Mouse (Mus musculus) cerebellum, adult 9-10 months (tissue): ENCODE data around the gene Ier2.
A peak's percentile ranks its signal among the peaks of the same experiment; 100 is the strongest.

Source experiments
- DNase-seq: peaks from one replicate; pipeline ENCODE4 v3.0.0; 2022

Ier2 gene

GRCm38 (mm10) chr8:84662581-84663065 lies at the start of gene Ier2:
TSS of gene Ier2 (minus strand) at chr8:84662852.
- peak; percentile 98 for DNase-seq

GRCm38 (mm10) chr8:84711933-84712758 lies 49.5 kb upstream of the Ier2 start:
- DNase-seq = no peak

GRCm38 (mm10) chr8:84711312-84711711 lies 48.7 kb upstream of the Ier2 start:
- DNase-seq = no peak

- DNase-seq = no peak
These were observed 47.3 kb upstream of the Ier2 start for GRCm38 (mm10) chr8:84709931-84710330.

- DNase-seq = peak; percentile 94
These were observed 46.3 kb upstream of the Ier2 start for GRCm38 (mm10) chr8:84708774-84709475.

- DNase-seq = no peak
These were observed 45.5 kb upstream of the Ier2 start for GRCm38 (mm10) chr8:84708071-84708541.

GRCm38 (mm10) chr8:84707267-84707883 lies 44.7 kb upstream of the Ier2 start:
- no peak for DNase-seq

- no peak for DNase-seq
These were observed 44.1 kb upstream of the Ier2 start for GRCm38 (mm10) chr8:84706610-84707266.

- DNase-seq = no peak
These were observed 43.3 kb upstream of the Ier2 start for GRCm38 (mm10) chr8:84705960-84706359.

- no peak for DNase-seq
These were observed 42.5 kb upstream of the Ier2 start for GRCm38 (mm10) chr8:84704867-84705831.

GRCm38 (mm10) chr8:84704356-84704755 lies 41.7 kb upstream of the Ier2 start:
- DNase-seq = no peak

- no peak for DNase-seq
These were observed 41.0 kb upstream of the Ier2 start for GRCm38 (mm10) chr8:84703466-84704249.

GRCm38 (mm10) chr8:84702963-84703465 lies 40.4 kb upstream of the Ier2 start:
- no peak for DNase-seq

- DNase-seq = no peak
These were observed 39.9 kb upstream of the Ier2 start for GRCm38 (mm10) chr8:84702561-84702960.

- no peak for DNase-seq
These were observed 38.6 kb upstream of the Ier2 start, which contains the start of gene Lyl1 for GRCm38 (mm10) chr8:84700941-84701911. TSS of gene Lyl1 (plus strand) at chr8:84701457.

GRCm38 (mm10) chr8:84700526-84700925 lies 37.9 kb upstream of the Ier2 start:
- DNase-seq = no peak

- peak; percentile 61 for DNase-seq
These were observed 37.2 kb upstream of the Ier2 start for GRCm38 (mm10) chr8:84699861-84700322.

- peak; percentile 55 for DNase-seq
These were observed 36.3 kb upstream of the Ier2 start for GRCm38 (mm10) chr8:84698929-84699401.

- DNase-seq = no peak
These were observed 35.6 kb upstream of the Ier2 start for GRCm38 (mm10) chr8:84698288-84698687.
